Mouse (Mus musculus) gastrocnemius, postnatal 36 days (tissue): ENCODE results near the gene Cxcl14. TPM values are rescaled to one million over a fixed set of nuclear protein-coding genes. Genes with fewer than 3 reads are reported as not detected.
A peak's percentile ranks its signal among the peaks of the same experiment; 100 is the strongest.

Experiments
- DNase-seq, 2 experiments: peaks; one replicate each; pipeline ENCODE4 v3.0.0; 2022
- intact Hi-C: fragments of 180-260 bp; cut with DNase I; formaldehyde crosslinking; loops from one replicate; pipeline ENCODE4 v1.15.1; 2025
- total RNA-seq, 2 experiments: library from RNA; stranded (reverse); gene quantifications; 2 replicates each; pipeline ENCODE4 v1.2.3; 2021

Gene Cxcl14
- total RNA-seq, 2 experiments from 2014 or later, result 43.4 to 63.2 TPM

DNA sequence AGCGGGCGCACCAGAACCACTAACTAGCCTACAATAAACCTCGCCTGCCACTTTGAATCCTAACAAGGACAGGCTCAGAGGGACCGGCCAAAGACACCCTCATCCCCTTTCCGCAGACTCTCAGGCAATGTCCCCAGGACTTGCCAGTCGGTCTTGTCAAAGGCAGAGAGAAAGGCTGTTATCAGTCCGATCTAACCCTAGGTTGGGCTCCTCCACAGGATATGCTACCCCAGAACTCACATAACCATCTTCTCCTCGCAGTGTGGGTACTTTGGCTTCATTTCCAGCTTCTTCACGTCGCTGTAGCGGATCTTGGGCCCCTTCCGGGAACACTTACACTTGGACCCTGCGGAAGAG, 787 bp downstream of the Cxcl14 start:
- no peak for DNase-seq
- intact Hi-C loops, result no loop called here

DNA sequence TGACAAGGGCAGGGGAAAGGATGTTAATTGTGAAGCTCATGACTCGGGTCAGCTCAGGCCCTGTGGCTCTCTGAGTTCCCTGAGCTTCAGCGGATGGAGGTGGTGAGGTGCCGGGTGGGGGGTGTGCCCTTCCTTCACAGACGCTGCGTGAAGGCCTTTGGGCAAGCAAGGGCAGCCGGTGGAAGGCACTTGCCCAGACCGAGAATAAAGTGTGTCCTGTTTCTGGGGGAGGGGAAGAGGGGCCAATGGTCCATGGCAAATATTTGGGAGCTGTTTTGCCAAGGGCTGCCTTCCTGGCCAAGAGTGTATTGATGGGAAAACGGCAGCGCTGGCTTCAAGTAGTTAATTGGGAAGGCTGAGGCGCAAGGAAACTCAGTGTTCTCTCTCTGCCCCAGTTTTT, 1.4 kb downstream of the Cxcl14 start:
- intact Hi-C loops, result no loop called here

DNA sequence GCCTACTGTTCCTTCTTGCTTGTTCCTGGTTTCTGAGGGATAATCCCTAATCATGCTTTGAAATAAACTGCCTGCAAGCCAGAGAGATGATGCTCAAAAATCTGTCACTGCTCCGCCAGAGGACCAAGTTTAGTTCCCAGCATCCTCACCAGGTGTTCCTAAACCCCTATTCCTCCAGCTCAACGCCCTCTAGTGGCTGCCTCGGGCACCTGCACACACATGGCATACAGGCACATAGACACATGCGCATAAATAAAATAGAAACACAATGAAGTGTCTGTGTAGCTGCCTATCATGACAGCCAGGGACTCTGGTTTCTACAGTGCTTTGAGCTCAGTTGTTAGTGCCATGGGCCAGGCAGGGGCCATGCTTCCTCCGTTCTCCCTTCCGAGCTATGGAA, 6.4 kb downstream of the Cxcl14 start:
- intact Hi-C loops, result no loop called here
- DNase-seq, result no peak

More for the DNA sequence above, 1.4 kb downstream of the Cxcl14 start:
- no peak for DNase-seq

GRCm38 (mm10) chr13:56289261-56289660, 7.1 kb downstream of the Cxcl14 start:
- no peak for DNase-seq
- intact Hi-C loops, result no loop called here

- intact Hi-C loops, result no loop called here
- DNase-seq, result no peak
Measured at GRCm38 (mm10) chr13:56288601-56289000, 7.8 kb downstream of the Cxcl14 start.

- intact Hi-C loops, result no loop called here
- DNase-seq, result no peak
Measured at GRCm38 (mm10) chr13:56287091-56287490, 9.3 kb downstream of the Cxcl14 start.

DNA sequence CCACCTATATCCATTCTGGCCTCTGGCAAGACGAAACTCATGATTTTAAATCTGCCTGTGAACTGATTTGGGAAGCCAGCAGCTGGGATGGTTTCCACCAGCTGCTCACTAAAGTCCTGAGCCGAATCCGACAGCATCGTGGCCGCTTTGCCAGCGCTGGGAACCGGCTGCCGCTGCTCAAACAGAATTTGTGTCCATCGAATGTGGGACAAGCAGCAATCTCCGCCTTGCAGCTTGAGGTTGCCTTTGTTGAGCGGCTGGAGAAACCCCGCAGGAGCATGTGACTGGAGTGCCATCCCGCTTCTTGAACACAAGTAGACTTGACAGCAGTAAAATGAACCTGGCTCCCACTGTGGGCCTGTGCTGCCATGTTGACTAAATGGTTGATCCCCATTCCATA, 13.0 kb downstream of the Cxcl14 start:
- intact Hi-C loops, result no loop called here

DNA sequence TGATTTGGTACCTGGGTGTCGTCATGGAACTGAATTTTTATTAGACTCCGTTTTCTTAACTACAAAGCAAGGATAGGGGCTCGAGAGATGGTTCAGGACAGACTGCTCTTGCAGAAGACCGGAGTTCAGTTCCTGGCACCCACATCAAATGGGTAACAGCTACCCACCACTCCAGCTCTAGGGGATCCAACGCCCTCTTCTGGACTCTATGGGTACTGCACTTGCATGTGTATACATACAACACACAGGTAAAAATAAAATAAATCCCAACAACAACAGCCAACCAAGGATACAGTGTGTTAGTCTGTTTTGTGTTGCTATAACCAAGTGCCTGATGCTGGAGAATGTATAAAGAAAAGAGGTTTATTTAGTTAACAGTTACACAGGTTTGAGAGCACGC, 16.0 kb downstream of the Cxcl14 start:
- no peak for DNase-seq
- intact Hi-C loops, result no loop called here

More for the DNA sequence above, 13.0 kb downstream of the Cxcl14 start:
- no peak for DNase-seq

- peak; percentile 74 to 77 for DNase-seq
- intact Hi-C loops, result loop anchor here (2.0 kb wide), 1 partner anchor 143 kb away; no protein-coding TSS in a partner anchor
Measured at GRCm38 (mm10) chr13:56279439-56279838, 16.9 kb downstream of the Cxcl14 start.

DNA sequence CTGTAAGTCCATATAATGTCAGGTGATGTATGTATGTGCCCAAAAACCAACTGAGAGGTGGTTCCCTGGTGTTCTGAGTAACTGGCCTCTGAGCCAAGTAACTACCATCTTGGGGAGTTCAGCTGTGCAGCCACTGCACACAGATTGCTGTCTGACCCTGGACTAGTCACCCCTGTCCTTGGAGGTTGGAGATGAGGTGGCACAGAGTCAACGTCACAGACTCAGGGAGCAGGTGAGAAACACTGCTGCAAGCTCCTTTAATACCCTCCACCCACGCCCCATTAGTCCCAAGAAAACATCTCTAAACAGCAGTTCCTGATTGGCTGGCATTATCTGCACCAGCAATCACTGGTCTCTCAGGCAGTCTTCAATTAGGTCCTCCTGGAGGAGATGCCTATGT, 21.2 kb downstream of the Cxcl14 start:
- intact Hi-C loops, result no loop called here

DNA sequence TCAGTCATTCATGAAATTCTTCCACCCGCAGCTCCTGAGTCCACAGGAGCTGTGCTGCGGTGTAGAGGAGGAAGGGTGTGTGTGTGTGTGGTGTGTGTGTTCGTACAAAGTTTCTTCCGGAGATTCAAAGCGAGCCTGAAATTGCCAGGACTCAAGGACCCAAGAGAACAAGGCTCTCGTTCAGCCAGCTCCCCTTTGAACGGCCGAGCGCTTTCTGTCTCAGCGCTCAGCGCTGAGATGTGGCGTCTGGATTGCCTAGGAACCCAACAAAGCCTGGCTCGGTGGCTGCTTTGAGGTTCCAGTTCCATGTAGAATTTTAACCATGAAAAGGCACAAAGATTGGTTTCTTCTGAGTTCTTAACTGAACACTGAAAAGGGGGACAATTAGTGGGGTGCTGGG, 26.2 kb downstream of the Cxcl14 start:
- intact Hi-C loops, result no loop called here
- no peak for DNase-seq

More for the DNA sequence above, 21.2 kb downstream of the Cxcl14 start:
- DNase-seq, result no peak

GRCm38 (mm10) chr13:56267396-56267795, 29.0 kb downstream of the Cxcl14 start:
- no peak for DNase-seq
- intact Hi-C loops, result loop anchor here (2.0 kb wide), 1 partner anchor 69 kb away; no protein-coding TSS in a partner anchor

DNA sequence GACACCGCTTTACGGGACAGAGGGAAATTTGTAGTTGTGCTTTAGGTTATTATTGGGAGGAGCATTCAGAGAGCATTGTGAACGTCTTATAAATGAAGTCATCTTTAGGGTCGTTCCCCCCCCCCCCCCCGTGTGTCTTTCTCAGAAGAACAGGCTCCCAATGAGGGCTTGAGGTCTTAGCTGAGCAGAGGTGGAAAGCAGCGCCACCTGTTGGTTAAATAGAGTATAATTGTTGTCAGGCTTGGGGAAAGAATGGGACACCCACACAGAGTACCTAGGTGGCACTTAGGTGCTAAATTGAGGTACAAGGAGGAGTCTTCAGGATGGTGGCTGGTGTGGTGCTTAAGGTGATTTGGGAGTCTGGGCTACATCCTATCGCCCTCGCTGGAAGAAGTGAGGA, 29.9 kb downstream of the Cxcl14 start:
- intact Hi-C loops, result loop anchor here (2.0 kb wide), 1 partner anchor 68 kb away; no protein-coding TSS in a partner anchor
- no peak for DNase-seq

DNA sequence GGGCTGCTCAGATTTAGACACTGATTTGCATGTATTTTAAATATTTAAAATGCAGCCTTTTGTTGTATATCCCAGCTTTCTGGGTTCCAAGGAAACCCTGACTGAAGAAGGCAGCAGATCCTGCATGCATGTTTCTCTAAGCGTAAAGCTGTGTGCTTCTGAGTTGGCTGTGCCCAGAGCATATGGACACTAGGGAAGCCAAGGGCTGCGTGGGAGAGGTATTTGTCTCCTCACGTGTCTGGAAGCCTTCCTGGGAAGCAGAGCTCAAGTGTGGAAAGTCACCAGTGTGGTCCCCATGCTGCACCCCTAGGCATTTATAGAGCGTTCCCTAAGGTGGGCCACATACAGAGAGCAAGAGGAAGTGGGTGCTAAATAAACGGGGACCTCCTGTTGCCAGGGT, 30.7 kb downstream of the Cxcl14 start:
- intact Hi-C loops, result loop anchor here (2.0 kb wide), 1 partner anchor 67 kb away; no protein-coding TSS in a partner anchor
- no peak for DNase-seq

DNA sequence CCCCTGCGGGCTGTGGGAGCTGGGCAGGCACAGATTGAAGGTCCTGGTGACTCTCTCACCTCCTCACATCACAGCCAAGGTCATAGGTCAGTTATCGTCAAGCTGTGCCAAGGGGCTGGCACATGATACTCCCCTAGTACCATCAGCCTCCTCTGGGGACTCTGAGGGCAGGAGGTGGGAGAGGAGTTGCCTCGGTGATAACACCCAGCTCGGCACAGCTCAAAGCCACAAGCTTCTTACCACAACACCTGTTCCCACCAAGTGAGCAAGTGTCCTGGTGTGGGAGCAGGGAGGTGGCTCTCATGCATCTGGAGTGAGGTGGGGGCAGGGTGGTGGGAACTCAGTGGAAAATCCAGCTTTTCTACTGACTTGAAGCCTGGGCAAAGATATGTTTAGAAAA, 34.1 kb downstream of the Cxcl14 start:
- no peak for DNase-seq
- intact Hi-C loops, result no loop called here

DNA sequence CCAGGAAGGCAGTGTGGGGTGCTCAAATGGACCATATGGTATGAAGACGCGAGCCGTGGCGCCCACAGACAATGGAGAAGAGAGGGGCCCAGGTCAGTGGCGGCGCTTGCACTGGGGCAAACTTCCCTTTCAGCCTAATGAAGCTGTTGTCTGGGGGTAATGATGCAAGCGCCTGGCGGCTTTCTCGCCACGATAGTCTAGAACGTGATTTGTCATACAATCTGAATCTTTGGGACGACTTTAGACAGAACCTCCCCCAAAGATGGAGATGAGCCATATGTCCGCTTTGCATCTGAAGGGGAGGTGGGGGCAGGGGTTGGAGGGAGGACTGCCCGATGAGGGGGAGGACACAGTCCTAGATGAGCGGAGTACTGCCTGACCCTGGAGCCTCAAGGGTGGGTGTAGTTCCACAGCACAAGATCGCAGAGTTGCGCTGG, 36.0 kb downstream of the Cxcl14 start:
- no peak for DNase-seq
- intact Hi-C loops, result no loop called here

- DNase-seq, result no peak
- intact Hi-C loops, result no loop called here
Measured at GRCm38 (mm10) chr13:56259926-56260250, 36.5 kb downstream of the Cxcl14 start.

GRCm38 (mm10) chr13:56259021-56259925, 37.1 kb downstream of the Cxcl14 start:
- intact Hi-C loops, result no loop called here
- DNase-seq, result no peak

- intact Hi-C loops, result no loop called here
- no peak for DNase-seq
Measured at GRCm38 (mm10) chr13:56258196-56259020, 37.9 kb downstream of the Cxcl14 start.

GRCm38 (mm10) chr13:56257469-56258153, 38.7 kb downstream of the Cxcl14 start:
- intact Hi-C loops, result no loop called here
- no peak for DNase-seq
